Mouse (Mus musculus) hindbrain, embryonic 11.5 days (tissue): Measurements from ENCODE around the gene Cbx6. TPM values are rescaled to one million over a fixed set of nuclear protein-coding genes. Genes with fewer than 3 reads are reported as not detected.

ENCODE experiments used
- polyA plus RNA-seq: library from polyadenylated mRNA; unstranded; fragments of >200 nt; fragmentation: Nextera tagmentation; extraction: Ambion mirVana; gene quantifications from 2 replicates; pipeline ENCODE4 v1.2.1, GENCODE M21; 2014

Gene Cbx6
- polyA plus RNA-seq, 1 experiment from 2014 or later, result 10.8 TPM

Other genes with a start within 250 kb of the Cbx6 start
- 1.2 and 1.5 TPM in 2 replicates for gene Dmc1, start 229.6 kb downstream of the Cbx6 start, polyA plus RNA-seq
- 3.7 and 6.0 TPM in 2 replicates for gene Fam227a, start 175.7 kb downstream of the Cbx6 start, polyA plus RNA-seq
- 74.6 and 76.1 TPM in 2 replicates for gene Cby1, start 175.5 kb downstream of the Cbx6 start, polyA plus RNA-seq
- 337 and 338 TPM in 2 replicates for gene Tomm22, start 163.8 kb downstream of the Cbx6 start, polyA plus RNA-seq
- gene Josd1, start 146.8 kb downstream of the Cbx6 start, polyA plus RNA-seq, result 12.2 and 14.7 TPM in 2 replicates
- gene Gtpbp1, start 143.8 kb downstream of the Cbx6 start, polyA plus RNA-seq, result 28.1 and 33.9 TPM in 2 replicates
- 4.3 and 9.5 TPM in 2 replicates for gene Sun2, start 92.2 kb downstream of the Cbx6 start, polyA plus RNA-seq
- 61.8 and 71.9 TPM in 2 replicates for gene Dnal4, start 56.8 kb downstream of the Cbx6 start, polyA plus RNA-seq
- gene Nptxr, start 29.9 kb downstream of the Cbx6 start, polyA plus RNA-seq, result 1.5 and 1.7 TPM in 2 replicates
- gene Npcd, start 451 bp downstream of the Cbx6 start, polyA plus RNA-seq, result 0.26 TPM in 1 of 2 replicates, not detected in the other
- 6.0 and 9.3 TPM in 2 replicates for gene Apobec3, start 57.0 kb upstream of the Cbx6 start, polyA plus RNA-seq
- 1.7 and 2.2 TPM in 2 replicates for gene Cbx7, start 136.4 kb upstream of the Cbx6 start, polyA plus RNA-seq
- gene Pdgfb, start 180.3 kb upstream of the Cbx6 start, polyA plus RNA-seq, result 1.9 and 2.2 TPM in 2 replicates